Mouse (Mus musculus) cerebellum, postnatal 4 days (tissue): ENCODE data around the gene Gm20388.
A peak's percentile ranks its signal among the peaks of the same experiment; 100 is the strongest.

Experiments used
- DNase-seq, 2 experiments: peaks; one replicate each; pipeline ENCODE4 v3.0.0; 2022; ENCODE audit warnings: low spot score in 2 of 2, mixed read lengths in 1 of 2

Gene Gm20388

DNA sequence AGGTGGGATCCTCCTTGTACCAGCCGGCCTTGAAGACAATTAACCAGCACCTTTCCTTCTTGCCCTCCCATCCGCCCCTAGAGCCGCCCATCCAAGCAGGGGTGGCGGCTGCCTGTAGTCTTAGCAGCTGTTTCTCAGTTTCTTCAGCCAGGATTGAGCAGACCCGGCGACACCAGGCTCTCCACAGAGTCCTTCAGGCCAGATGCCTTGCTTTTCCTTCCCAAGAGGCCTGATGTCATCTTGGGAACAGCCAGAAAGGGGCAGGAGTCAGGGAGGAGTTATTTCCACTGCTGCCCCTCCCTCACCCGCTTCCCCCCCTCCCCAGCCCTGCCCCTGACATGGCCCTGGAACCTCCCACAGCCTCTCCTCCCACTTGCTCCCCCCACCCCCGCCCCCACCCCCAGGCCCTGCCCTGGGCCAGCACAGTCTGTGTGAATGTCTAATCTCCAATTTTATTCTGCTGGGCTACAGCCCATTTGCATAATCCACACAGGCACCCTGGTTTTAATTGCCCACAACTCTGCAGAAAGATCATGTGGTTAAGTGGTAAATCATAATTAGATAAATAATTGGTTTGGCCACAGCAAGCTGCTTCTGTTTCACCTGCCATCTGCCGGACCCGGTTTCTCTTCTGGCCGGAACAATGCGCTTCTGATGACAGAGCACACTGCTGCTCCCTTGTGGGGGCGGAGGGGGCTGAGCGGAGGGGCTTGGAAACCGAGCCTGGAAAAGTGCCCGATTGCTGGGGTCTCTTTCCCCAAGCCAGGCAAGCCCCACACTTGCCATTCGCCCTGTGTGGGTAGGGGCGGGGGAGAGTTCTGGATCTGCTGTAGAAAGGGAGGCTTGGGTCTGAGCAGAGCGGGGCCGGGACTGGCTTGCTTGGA lies 610.3 kb downstream of the Gm20388 start:
- DNase-seq: peak in 1 of 2 experiments; percentile 90

DNA sequence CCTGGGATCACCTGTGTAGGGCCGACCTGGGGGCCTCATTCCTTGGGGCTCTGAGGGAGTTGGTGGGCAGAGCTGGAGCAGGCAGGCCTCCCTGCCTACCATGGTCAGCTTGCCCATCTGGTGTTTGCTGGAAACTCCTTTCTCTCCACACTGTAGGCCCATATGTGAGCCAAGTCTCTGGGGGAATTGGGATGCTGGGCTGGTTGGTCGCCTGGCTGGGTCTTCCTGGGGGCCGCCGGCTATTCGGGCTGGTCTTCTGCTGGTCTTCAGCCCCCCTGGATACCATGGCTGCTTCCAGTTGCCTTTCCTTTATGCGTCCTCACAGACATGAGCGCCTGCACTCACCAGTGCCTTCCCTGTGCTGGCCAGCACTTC lies 610.9 kb downstream of the Gm20388 start:
- no peak for DNase-seq

DNA sequence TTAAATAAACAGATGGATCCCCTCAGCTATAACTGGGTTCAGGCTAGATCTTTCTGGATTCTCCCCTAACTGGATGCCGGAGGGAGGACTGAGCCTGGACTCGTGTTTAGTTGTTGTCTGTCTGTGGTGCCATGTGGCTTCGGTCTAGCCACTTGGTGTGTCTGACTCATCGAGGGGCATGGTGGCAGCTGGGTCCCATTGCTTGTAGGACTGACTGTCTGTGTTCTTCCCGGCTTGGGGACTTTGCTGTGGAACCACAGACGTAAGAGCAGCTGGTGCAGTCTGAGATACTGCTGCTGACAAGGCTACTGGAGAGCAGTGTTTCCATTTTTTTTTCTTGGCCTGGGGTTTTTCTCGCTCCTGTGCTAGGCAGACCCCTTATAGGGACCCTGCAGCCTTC lies 613.0 kb downstream of the Gm20388 start:
- no peak for DNase-seq

DNA sequence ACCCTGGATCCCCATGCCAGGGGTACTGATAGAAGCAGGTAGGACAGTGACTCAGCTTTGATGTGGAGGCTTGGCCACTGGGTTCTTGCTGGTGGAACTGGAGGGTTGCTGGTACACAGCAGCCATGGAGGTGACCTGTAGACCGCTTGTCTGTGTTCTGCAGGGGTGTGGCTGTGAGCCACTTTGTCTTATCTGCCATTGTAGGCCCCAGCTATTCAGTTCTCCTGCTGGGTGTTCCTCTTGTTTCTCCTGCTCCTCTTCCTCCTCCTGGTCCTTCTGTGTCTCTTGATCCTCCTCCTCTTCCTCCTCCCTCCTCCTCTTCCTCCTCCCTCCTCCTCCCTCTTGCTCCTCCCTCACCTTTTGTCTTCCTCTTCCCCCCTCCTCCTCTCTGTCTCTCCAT lies 614.5 kb downstream of the Gm20388 start:
- no peak for DNase-seq

DNA sequence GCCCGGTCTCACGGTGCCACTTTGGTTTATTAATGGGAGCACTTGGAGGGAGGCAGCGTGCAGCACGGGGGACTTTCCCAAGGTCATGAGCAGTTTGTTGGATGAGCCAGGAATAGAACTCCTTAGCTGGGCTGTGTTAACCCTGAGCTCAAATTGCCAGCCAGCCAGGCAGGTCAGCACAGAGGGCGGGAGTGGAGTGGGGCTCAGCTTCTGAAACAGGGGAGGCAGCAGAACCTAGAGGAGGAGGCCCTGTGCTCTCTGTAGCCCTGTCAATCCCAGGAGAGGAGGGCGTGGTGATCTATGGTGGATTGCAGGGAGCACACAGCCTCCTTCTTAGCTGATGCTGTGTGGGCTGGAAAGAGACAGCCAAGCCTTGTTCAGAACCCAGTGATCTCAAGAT lies 615.2 kb downstream of the Gm20388 start:
- DNase-seq: no peak

DNA sequence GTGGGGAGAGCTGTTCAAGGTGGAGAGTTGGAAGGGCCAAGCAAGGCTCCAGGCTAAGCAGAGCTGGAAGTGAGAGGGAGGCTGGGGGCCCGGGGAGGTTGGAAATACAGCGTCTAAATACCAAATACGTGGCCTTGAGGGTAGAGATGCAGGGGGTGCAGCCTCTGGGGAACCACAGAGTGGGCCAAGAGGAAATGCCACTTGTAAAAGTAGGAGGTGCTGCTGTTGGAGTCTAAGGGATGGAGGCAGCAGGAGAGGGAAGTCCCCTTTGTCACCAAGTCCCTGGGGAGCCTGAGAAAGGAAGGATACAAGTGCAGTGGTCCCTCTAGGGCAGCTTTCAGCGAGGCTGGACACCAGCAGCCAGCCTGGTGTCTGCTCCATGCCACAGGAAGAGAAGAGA lies 615.9 kb downstream of the Gm20388 start:
- DNase-seq: no peak

DNA sequence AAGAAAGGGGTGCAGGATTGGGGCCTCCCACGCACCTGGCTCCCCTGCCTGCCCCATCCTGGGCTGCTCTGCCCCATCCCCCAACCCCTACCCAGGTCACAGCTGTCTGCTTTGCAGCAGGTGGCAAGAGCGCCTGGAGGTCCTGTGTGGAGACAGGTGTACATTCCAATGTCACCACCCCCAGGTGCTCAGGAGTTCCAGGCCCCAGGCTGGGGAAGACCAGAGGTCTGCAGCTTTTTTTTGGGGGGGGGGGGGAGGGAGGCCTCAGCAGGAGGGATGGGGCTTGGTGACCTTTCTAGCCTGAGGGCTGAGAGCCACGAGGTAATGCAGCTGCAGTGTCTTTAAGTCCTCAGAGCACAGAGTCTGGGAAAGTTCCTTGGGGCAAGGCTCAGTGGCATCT lies 617.7 kb downstream of the Gm20388 start:
- DNase-seq: no peak

DNA sequence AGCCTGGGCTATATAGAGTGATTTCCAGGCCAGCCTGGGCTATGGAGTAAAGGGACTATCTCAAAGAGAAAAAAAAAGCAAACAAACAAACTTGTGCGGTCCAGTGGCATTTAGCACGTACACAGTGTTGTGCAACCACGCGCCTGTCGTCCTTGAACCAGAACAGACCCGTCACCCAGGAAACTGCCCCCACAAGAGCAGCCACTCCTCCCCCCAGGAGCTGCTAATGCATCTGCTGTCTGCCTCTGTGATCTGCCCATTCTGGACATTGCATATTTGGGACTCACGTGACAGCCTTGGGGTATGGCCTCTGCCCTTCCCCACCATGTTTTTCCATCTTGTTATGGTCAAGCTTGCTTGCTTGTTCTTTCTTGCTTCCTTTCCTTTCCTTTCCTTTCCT lies 618.6 kb downstream of the Gm20388 start:
- DNase-seq: no peak

DNA sequence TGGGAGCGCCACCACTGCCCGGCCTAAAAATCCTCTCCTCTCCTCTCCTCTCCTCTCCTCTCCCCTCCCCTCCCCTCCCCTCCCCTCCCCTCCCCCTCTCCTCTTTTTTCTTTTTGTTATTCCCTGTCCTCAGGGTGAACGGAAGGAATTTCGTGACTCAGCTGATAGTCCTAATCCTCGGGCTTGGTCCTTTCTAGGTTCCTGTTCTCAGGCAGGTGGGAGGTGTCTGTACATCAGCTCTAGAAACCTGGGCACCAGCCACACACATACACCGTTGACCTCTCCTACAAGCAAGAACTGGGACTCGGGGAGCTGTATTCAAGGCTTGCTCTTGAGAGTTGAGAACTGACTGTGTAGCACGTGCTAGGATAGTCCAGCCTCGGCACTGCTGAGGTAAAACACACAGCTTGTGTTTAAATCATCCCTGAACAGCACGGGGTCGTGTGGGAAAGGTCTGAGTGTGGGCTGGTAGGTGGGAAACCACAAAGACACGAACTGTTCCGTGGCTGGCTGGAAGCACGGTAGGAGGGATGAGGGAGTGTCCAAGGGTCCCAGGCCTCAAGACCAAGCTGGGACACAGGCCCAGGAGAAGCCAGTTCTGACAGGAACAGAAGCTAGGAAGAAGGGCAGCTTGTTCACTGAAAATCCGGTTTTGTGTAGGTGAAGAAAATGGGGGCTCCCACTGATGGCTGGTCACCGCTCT lies 620.5 kb downstream of the Gm20388 start:
- DNase-seq: no peak

DNA sequence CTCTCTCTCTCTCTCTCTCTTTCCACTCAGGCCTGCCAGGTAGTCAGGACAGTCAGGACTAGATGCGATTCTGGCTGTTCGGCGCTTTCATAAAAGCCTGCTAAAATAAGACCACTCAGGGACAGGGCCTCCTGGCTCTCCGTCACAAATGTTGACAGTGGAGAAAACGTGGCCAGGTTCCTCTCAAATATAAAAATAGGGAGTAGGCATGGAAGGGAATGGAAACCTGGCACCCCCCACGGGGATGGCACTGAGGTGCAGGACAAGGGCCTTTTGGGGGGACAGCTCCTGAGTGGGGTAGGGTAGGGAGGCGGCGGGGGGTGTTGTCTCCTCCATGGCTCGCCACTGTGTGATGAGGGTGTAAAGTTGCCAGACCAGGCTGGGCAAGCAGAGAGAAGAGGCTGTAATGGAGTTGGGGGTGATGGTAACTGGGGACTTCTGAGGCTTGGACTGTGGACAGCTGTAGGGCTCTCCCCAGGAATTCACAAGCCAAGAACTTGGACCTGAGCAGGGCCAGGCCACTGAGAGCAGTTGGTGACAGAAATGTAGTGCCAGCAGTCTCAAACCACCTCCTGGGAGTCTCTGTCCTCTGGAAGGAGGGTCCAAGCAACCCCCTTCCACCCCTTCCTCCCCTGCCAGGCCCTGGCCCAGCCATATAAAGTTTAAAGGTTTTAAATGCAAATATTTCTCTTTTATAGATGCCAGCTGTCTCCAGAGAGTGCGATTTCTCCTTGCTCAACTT lies 621.3 kb downstream of the Gm20388 start:
- no peak for DNase-seq

DNA sequence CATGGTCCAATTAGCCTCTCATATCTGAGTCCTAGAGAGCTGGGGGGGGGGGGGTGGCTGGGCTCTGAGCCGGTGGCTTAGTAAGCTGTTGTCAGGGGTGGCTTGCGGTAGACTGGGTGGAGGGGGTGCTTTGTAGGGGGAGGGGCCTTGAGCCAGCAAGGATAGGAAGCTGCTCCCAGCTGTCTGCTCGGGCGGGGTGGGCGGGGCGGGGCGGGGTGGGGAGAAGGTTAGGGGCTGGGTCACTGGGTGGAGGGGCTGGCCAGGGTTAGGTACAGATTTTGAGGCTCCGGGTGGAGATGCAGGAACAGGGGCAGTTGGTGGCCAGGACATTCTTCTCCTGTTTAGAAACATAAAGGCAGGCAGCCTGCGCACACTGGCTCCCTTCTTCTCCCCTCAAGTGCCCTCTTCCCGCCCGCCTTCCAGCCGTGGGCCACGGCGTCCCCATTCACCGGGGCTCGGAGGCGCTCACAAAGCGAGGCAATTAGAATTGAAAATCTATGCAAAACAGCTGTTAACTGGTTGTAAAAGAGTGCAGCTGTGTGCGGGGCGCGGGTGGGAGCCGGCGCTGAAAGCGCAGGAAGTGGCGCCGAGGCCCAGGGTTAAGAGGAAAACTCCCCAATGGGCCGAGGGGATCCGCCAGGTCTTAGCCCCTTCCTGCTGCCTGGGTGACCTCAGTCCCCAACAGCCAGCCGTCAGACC lies 622.0 kb downstream of the Gm20388 start:
- no peak for DNase-seq

DNA sequence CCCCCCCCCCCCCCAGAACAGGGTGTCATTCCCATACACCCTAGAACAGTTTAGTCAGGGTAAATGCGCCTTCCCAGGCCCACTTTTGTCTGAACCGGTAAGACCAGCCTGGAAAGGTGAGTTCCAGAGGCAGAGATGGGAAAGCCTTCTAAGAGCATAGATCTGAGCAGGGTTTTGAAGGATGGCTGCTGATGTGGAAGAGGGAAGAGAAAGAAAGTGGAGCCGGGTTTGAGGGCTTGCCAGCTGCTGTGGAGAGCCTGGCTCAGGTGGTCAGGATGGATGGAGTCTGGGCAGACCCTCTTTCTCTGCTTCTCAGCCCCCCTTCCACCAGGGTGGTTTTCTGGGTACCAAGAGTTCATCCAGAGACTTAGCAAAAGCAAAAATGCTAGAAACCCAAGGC lies 622.7 kb downstream of the Gm20388 start:
- no peak for DNase-seq

DNA sequence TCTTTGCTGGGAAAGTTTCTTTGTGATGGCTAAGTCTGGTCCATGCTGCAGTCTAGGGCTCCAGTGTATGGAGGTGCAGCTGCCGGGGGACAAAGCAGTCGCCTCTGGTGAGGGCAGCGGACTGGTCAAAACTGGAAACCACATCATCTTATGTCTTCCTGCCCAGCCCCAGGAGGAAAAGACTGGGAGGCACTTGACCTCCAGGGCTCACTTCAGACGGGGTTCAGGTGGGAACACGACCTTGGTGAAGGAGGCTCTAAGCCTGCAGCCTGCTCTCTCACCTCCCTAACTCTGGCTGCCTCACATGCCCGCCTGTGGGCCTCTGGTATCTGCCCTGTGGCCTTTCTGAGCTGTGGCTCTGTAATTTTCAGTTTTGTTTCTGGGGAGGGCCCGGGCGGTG lies 623.4 kb downstream of the Gm20388 start:
- DNase-seq: no peak

DNA sequence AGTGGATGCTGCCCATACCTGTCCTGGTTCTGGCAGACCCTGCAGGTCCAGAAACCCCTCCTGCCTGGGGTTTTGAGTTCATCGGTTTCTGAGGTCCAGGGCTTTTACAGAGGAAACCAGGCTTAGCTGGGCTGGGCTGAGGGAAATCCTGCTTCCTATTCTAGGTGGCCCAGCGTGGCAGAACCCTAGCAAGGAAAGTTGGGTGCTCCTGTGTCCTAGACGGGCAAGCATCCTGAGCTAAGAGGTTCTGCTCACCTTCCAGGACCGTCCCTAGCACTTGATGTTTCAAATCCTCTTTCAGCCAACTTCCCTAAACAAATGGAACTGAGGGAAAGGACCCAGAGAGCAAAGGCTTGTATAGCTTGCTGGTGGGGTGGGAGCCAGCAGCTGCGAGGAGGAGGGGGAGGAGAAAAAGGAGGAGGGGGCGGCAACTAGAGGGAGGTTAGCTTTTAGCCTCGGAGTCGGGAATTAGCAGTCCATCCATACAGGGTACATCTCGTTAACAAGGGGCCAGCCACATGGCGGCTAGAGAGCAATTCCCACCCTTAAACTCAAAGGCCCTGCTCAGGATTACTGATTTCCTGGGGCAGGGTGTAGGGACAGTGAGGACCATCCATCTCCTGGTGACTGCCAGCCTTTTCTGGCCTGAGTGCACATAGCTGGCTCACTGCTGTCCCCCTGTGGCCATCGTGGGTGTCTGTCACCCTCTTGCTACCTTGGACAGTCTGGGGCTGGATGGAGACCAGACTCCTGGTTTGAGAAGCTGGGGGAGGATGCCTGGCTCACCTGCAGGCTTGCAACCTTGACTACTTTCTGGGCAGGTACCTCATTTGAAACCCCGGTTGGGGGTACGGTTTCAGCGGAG lies 624.1 kb downstream of the Gm20388 start:
- peak; percentile 70 to 84 for DNase-seq

DNA sequence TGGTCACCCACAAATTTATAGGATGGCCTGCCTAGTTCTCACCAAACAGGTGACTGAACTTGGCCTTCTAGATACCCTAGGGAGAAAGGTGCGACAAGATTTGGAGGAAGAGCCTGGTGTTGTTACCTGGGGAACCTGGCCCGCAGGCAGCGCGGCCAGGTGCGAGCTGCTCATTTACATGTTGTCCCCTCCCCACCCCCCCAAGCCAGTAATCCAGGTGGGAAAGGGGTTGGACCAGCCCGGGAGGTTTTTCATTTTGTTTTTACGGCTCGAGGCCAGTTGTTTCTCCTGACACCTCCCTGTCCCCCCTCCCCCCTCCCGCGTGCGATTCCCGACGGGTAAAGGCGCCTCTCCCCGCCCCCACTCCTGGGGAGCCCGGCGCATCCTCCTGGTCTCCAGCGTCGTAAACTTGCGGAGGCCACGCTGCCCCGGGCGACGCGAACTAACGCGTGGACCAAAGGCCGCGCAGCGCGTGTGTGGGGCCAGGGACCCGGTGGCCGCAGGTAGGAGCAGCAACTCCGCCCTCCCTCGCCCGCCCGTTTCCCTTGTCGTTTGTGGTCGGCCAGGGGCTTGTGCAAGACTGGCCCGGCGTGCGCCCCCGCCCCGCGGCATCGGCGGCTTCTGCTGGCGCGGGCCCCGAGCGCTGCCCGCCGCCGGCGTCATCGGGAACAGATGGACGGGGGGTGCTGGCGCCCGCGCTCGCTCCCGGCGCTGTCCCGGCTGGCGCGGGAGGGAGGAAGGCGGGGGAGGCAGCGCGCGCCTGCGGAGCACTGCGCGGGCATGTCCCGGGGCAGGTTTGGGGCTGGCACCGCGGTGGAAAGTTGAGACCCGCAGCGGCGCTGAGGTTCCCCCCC lies 625.0 kb downstream of the Gm20388 start:
- peak in 1 of 2 experiments; percentile 79 for DNase-seq

DNA sequence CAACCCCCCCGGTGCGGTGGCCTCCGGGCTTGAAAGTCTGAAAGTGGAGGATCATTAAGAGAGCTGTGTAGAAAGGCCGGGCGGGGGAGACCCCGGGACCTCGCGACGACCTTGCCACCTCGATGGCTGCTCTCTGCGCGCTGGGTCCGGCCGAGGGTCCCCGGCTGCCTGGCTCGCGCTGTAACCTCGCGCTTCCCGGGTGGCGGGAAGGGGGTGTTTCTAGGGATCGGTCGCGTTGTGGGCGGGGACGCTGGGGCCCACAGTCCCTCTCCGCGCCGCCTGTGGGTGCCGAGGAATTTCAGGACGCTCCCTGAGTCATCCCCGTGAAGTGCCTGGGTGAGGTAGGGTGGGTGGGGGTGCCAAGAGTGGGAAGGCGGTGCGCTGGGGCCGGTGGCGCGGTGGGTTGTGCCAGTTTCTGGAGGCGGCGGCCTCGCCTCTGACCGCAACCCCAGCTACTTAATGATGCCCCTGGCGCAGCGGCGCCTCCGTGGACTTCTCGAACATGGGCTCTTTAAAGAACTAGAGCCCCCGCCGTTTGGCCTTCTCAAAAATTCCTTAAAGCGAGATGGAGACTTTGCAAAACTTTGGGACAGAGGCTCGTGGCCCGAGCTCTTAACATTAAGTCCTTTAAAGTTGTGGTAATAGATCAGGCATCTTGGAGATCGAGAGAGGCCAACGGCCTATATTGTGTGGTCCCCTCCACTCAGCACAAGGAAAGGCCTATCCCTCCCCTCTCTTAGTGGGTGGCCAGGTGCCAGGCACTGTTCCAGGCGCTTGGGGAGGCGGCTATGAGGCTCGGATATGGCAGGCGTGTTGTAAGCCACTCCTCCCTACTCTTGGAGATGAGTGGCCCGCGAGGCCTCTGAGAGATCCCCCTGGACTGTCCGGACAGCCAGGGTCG lies 625.9 kb downstream of the Gm20388 start:
- no peak for DNase-seq

DNA sequence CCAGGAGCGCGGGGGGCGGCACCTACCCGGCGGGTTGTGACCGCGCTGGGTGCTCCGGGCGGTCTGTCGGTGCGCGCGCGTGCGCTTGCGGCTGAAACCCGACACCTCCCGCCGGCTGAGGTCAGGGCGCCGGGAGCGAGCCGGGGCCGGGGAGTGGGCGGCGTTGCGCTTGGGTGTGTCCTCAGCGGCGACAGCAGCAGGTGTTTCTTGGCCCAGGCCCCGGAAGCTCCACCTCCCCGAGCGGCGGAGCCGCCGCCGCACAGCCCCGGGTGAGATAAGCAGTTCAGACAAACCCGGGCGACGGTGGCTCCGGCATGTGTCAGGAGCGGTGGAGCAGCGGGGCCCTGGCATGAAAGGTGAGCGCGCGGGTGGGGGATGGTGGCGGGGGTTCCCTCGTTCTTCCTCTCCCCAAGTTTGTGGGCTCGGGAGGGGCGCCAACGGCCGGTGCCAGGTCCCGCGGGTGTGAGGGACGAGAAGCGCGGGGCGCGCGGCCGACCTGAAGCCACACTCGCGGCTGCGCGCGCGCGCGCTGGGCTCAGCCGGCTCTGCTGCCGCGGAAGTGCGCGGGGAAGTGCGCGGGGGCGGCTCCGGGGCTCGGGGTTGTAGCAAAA lies 626.7 kb downstream of the Gm20388 start:
- DNase-seq: peak in 1 of 2 experiments; percentile 76

DNA sequence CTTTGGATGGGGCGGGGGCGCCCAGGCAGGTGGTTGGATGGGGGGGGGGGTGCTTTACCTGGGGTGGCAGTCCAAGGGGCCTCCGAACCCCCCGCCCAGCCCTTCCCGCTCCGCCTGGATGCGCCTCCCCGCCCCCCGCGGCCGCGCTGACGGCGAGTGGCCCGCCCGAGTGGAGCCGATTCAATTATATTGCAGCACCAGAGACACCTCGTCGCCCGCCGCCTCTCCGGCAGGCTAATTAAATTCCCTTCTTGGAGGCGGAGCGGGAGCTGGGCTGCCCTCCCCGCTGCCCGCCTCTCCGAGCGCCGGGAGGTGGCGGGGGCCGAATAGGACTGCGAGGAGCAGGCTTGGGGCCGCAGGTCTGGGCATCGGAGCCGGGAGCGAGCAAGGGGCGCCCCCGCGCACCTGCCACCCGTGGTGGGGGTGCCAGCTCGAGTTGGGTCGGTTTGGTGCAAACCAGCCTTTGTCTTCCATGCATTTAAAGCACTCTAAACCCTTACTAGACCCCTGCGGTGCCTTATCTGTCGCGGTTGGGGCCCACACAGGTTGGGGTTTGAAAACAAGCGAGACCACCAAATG lies 627.3 kb downstream of the Gm20388 start:
- peak in 1 of 2 experiments; percentile 68 for DNase-seq
